Mouse (Mus musculus): ENCODE results near the gene Ino80. TPM values are rescaled to one million over a fixed set of nuclear protein-coding genes. Genes with fewer than 3 reads are reported as not detected.

Ino80 gene
- polyA plus RNA-seq, 1 experiment = 4.6 TPM

- Histone ChIP-seq H3K36me3 (ENCODE audit: control insufficient read depth, insufficient read depth, low read length) (peaks cover 23% of the 10 kb centered on the region), H3K27ac (ENCODE audit: insufficient read depth, low read depth, low read length) (no peak overlapping the region), H3K27me3 (ENCODE audit: control insufficient read depth, insufficient read depth, low read length) (no peaks in the 10 kb centered on the region), H3K4me1 (ENCODE audit: control insufficient read depth, insufficient read depth, insufficient read length, low read length) (0 out of 2 replicates have a peak, but pooled peaks cover 2% of the 10 kb centered on the region), H3K4me3 (ENCODE audit: low read depth, low read length) (no peak overlapping the region)
- WGBS = 93% methylated on average over 8 of the region's 8 CpGs
- TF ChIP-seq POLR2A (IDR thresholded peaks at IDR 0.05; ENCODE audit: low read depth, low read length) (no peak), CTCF (IDR thresholded peaks at IDR 0.05; ENCODE audit: extremely low read depth, insufficient read length, insufficient replicate concordance, low read depth, low read length) (no peak)
Measured at GRCm38 (mm10) chr2:119330795-119331194, 146.7 kb downstream of the Ino80 start.

GRCm38 (mm10) chr2:119329123-119329817, 148.2 kb downstream of the Ino80 start:
- no peak overlapping the region for H3K4me3 ChIP-seq (ENCODE audit: low read depth, low read length)
- H3K27ac ChIP-seq (ENCODE audit: insufficient read depth, low read depth, low read length) = peak overlapping the region; percentile 44; the same call in 1 of the 2 replicates
- TF ChIP-seq POLR2A (IDR thresholded peaks at IDR 0.05; ENCODE audit: low read depth, low read length) (no peak), CTCF (IDR thresholded peaks at IDR 0.05; ENCODE audit: extremely low read depth, insufficient read length, insufficient replicate concordance, low read depth, low read length) (no peak)
- H3K4me1 ChIP-seq (ENCODE audit: control insufficient read depth, insufficient read depth, insufficient read length, low read length) = peaks cover 6% of the 10 kb centered on the region
- peaks cover 18% of the 10 kb centered on the region for H3K36me3 ChIP-seq (ENCODE audit: control insufficient read depth, insufficient read depth, low read length)
- no peaks in the 10 kb centered on the region for H3K27me3 ChIP-seq (ENCODE audit: control insufficient read depth, insufficient read depth, low read length)
- 35% methylated on average over 3 of the region's 3 CpGs for WGBS

DNA sequence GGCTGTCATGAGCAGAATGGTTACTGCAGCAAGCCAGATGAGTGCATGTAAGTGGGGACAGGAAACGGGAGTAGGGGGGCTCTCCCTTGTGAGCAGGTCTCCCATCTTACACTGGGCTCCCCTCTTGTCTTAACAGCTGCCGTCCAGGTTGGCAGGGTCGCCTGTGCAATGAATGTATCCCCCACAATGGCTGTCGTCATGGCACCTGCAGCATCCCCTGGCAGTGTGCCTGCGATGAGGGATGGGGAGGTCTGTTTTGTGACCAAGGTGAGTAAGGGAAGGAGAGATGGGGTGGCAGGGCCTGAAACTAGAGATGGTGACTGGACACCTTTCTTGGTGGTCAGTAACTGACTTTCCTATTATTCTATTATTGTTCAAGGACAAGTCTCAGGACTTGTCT, 148.9 kb downstream of the Ino80 start:
- peak overlapping the region; percentile 22; the same call in 1 of the 2 replicates for H3K27ac ChIP-seq (ENCODE audit: insufficient read depth, low read depth, low read length)
- peaks cover 18% of the 10 kb centered on the region for H3K36me3 ChIP-seq (ENCODE audit: control insufficient read depth, insufficient read depth, low read length)
- 47% methylated on average over 5 of the region's 5 CpGs for WGBS
- H3K4me1 ChIP-seq (ENCODE audit: control insufficient read depth, insufficient read depth, insufficient read length, low read length) = peaks cover 12% of the 10 kb centered on the region
- H3K4me3 ChIP-seq (ENCODE audit: low read depth, low read length) = peak overlapping the region; percentile 34; the same call in 1 of the 2 replicates
- no peaks in the 10 kb centered on the region for H3K27me3 ChIP-seq (ENCODE audit: control insufficient read depth, insufficient read depth, low read length)
- TF ChIP-seq CTCF (IDR thresholded peaks at IDR 0.05; ENCODE audit: extremely low read depth, insufficient read length, insufficient replicate concordance, low read depth, low read length) (no peak), POLR2A (IDR thresholded peaks at IDR 0.05; ENCODE audit: low read depth, low read length) (no peak)

- H3K4me3 ChIP-seq (ENCODE audit: low read depth, low read length) = peak overlapping the region; percentile 34
- 80% methylated on average over 11 of the region's 11 CpGs for WGBS
- peaks cover 12% of the 10 kb centered on the region for H3K4me1 ChIP-seq (ENCODE audit: control insufficient read depth, insufficient read depth, insufficient read length, low read length)
- peak overlapping the region; percentile 22; the same call in 1 of the 2 replicates for H3K27ac ChIP-seq (ENCODE audit: insufficient read depth, low read depth, low read length)
- TF ChIP-seq POLR2A (IDR thresholded peaks at IDR 0.05; ENCODE audit: low read depth, low read length) (no peak), CTCF (IDR thresholded peaks at IDR 0.05; ENCODE audit: extremely low read depth, insufficient read length, insufficient replicate concordance, low read depth, low read length) (no peak)
- no peaks in the 10 kb centered on the region for H3K27me3 ChIP-seq (ENCODE audit: control insufficient read depth, insufficient read depth, low read length)
- peaks cover 18% of the 10 kb centered on the region for H3K36me3 ChIP-seq (ENCODE audit: control insufficient read depth, insufficient read depth, low read length)
Measured at GRCm38 (mm10) chr2:119327942-119328526, 149.5 kb downstream of the Ino80 start.

DNA sequence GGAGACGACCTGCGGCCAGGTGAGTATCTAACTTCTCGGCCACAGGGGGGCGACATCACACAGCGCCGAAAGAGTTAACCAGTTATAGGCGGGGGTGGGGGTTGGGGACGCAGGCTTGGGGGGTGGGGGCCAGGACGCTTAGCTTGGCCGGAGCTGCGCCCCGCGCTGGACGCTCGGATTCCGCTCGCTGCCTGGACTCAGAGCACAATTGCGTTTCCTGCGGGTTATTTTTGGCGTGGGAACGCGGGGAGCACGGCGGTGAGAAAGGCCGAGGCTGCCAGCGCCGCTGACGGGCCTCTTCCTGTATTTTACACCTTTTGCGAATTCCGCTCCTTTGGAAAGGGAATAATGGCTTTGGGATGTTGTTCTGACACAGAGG, 150.4 kb downstream of the Ino80 start:
- 2% methylated on average over 30 of the region's 30 CpGs for WGBS
- Histone ChIP-seq H3K4me3 (ENCODE audit: low read depth, low read length) (peak overlapping the region; percentile 64), H3K27ac (ENCODE audit: insufficient read depth, low read depth, low read length) (no peak overlapping the region), H3K27me3 (ENCODE audit: control insufficient read depth, insufficient read depth, low read length) (peaks cover 6% of the 10 kb centered on the region), H3K36me3 (ENCODE audit: control insufficient read depth, insufficient read depth, low read length) (peaks cover 12% of the 10 kb centered on the region), H3K4me1 (ENCODE audit: control insufficient read depth, insufficient read depth, insufficient read length, low read length) (peaks cover 19% of the 10 kb centered on the region)
- TF ChIP-seq POLR2A (IDR thresholded peaks at IDR 0.05; ENCODE audit: low read depth, low read length) (no peak), CTCF (IDR thresholded peaks at IDR 0.05; ENCODE audit: extremely low read depth, insufficient read length, insufficient replicate concordance, low read depth, low read length) (peak; percentile 79; the same call in 1 of the 2 replicates)

DNA sequence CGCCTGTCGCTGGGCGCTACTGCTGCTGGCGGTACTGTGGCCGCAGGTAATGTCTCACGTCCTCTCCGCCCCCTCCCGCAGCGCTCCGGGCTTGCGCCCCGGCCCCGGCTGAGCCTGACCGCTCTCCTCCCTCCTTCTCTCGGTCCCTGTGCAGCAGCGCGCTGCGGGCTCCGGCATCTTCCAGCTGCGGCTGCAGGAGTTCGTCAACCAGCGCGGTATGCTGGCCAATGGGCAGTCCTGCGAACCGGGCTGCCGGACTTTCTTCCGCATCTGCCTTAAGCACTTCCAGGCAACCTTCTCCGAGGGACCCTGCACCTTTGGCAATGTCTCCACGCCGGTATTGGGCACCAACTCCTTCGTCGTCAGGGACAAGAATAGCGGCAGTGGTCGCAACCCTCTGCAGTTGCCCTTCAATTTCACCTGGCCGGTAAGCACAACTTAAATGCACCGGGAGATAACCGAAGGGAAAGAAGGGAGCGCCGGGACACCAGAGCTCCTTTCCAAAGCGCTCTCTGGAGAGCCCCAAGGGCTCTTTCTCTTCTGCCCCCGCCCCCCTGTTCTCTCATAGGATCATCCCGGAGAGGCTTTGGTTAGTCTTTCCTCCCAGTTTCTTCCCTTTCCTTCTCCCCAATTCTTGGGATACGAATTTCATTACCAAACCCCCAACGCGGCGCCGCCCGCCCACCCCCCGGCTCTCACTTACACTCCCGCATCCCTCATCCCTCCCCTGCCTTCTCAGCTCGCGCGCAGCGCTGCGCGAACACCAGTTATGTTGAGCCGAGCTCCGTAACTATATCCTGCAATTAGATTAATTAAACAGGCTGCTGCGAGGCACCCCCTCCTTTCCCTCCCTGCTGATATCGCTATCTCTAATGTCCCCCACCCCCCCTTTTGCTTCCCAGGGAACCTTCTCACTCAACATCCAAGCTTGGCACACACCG, 151.1 kb downstream of the Ino80 start:
- Histone ChIP-seq H3K27me3 (ENCODE audit: control insufficient read depth, insufficient read depth, low read length) (peaks cover 6% of the 10 kb centered on the region), H3K27ac (ENCODE audit: insufficient read depth, low read depth, low read length) (peak overlapping the region; percentile 33), H3K4me1 (ENCODE audit: control insufficient read depth, insufficient read depth, insufficient read length, low read length) (peaks cover 25% of the 10 kb centered on the region), H3K4me3 (ENCODE audit: low read depth, low read length) (peak overlapping the region; percentile 64), H3K36me3 (ENCODE audit: control insufficient read depth, insufficient read depth, low read length) (peaks cover 10% of the 10 kb centered on the region)
- no peak; the same call in 1 of the 2 replicates for TF ChIP-seq POLR2A (IDR thresholded peaks at IDR 0.05; ENCODE audit: low read depth, low read length)
- TF ChIP-seq CTCF (IDR thresholded peaks at IDR 0.05; ENCODE audit: extremely low read depth, insufficient read length, insufficient replicate concordance, low read depth, low read length) = no peak
- under 1% methylated on average over 61 of the region's 61 CpGs for WGBS

Data from small intestine, adult 2 months (tissue).